Mouse (Mus musculus): ENCODE results near the gene Eif3b.

Gene Eif3b

DNA sequence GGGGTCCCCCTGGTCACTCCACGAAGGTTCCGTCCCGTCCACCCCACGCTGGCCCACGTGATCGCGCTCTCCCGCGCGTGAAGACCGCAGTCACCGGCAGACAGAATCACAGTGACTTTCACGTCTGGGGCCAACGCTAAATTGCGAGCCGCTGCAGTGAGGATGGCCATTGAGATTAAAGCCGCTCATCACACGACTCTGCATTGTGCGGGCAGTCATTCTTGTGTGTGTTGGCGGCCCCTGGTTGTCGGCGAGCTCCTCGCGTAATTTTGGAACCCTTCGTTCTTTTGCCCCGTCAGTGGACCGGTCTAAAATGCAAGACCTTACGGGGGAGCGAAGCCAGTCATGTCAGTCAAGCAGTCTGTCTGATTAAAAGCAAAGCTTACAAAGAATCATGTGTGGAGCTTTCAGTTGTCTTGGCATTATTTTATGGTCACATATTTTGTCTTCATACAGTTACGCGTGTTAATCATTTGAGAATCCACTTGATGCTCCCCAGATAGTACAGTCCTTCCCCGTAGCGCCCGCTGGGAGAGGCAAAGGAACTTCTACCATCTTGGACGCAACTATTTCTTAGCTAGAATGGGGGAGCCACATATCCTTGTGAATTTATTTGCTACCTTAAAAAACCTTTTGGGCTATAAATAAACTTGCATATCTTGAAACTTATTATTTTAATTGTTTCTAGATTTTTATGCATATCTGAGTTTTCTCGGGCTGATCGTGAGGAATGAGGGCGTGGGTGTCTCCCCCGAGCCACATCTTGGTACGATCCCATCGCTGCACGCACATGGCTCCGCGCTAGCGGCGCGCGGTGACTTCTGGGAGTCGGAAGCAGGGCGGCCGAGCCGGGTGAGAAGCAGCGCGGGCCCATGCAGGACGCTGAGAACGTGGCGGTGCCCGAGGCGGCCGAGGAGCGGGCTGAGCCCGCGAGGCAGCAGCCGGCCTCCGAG, at the start of gene Eif3b:
Gene Eif3b (plus strand): TSS at position 840 of the 953 bp plus-strand sequence.
- DNase-seq (ENCODE audit: low read depth, low spot score), result peak; percentile 88

DNA sequence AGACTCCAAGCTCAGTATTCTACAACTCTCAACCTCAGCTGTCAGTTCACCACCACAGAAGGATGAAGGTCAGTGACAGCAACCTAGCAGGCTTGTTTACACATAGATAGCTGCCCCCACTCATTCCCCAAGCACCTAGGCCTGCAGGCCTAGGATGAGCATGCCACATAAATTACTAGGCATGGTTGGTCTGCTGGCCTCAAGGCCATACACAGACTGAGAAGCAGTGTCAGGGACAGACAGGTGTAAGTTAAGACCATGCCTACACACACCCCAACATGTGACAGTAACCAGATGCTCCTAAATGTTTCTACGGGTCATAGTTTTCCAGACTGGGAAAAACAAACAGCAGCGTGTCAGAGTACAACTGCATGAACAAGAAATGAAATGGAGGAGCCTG, 49.7 kb upstream of the Eif3b start:
- DNase-seq (ENCODE audit: low read depth, low spot score), result no peak

GRCm38 (mm10) chr5:140370446-140371254, 48.5 kb upstream of the Eif3b start:
- no peak for DNase-seq (ENCODE audit: low read depth, low spot score)

DNA sequence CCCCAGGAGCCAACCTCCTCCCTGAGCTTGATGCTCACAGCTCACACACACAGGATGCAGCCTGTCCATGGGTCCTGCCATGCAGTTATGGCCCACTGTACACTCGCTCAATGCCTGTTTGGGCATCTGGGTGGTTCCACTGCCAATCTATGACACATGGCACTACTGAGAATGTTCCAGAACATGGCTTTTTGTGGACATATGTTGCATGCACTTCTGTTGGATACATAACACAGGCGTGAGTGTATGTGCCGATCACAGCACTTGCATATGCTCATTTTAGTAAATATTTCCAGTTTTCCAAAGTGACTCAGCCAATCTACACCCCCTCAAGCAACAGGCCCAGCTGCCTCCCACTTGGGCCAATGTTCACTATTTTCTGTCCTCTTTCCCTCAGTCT, 47.5 kb upstream of the Eif3b start:
- no peak for DNase-seq (ENCODE audit: low read depth, low spot score)

- no peak for DNase-seq (ENCODE audit: low read depth, low spot score)
Observed at GRCm38 (mm10) chr5:140373711-140374110, 45.4 kb upstream of the Eif3b start.

GRCm38 (mm10) chr5:140374226-140374625, 44.9 kb upstream of the Eif3b start:
- no peak for DNase-seq (ENCODE audit: low read depth, low spot score)

DNA sequence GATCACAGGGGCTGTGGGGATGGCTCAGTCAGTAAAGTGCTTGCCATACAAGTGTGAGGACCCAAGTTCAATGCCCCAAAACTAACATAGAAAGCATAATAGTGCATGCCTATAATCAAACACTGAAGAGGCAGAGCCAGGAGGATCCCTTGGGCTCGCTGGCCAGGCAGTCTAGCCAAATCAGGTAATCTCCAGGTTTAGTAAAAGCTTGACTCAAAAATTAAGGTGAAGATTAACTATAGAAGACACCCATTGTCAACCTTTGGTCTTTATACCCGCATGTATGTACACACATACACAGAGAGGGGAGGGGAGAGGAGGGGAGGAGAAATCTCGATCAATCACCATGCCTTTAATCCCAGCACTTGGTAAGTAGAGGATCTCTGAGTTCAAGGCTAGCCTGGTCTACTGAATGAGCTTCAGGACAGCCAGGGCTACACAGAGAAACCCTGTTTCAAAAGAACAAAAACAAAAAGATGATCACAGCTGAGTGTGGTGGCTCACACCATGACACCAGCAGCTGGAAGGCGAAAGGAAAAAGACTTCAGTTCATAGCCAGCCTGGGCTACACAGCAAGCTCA, 43.8 kb upstream of the Eif3b start:
- no peak for DNase-seq (ENCODE audit: low read depth, low spot score)

GRCm38 (mm10) chr5:140378121-140378853, 40.8 kb upstream of the Eif3b start:
- DNase-seq (ENCODE audit: low read depth, low spot score), result no peak

GRCm38 (mm10) chr5:140379299-140379698, 39.8 kb upstream of the Eif3b start:
- no peak for DNase-seq (ENCODE audit: low read depth, low spot score)

- no peak for DNase-seq (ENCODE audit: low read depth, low spot score)
Observed at GRCm38 (mm10) chr5:140381156-140381555, 38.0 kb upstream of the Eif3b start.

DNA sequence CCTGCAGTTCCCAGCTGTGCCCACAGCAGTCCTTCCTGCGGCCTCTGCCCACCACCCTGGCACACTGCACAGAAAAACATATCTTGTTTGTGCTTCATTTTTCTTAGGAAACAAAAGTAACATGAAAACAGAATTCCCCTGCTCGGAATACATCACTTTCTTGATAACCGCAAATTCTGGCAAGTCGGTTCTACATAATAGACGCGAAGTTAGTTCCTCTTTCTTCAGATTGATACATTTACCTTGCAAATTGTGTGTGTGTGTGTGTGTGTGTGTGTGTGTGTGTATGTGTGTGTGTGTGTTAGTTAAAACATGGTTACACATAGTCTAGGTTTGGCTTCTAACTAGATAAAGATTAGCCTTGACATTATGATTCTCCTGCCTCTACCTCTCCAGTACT, 36.4 kb upstream of the Eif3b start:
- DNase-seq (ENCODE audit: low read depth, low spot score), result no peak

DNA sequence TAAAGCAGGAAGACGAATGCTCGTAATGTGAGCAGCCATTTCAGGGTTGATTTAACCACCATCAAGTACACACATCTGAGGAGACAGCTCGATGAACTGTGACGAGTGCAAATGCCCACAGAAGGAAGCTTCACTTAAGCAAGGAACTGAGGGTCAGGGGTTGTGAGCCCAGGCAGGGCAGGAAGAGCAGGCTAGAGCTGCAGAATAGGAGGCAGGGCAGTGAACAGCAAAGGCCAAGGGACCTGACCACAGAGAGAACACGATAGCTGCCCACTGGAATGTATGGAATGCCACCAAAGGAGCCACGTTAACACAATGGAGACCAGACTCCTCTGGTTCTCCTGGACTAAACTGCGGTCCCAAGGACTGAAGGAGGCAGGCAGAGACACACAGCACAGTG, 35.6 kb upstream of the Eif3b start:
- no peak for DNase-seq (ENCODE audit: low read depth, low spot score)

DNA sequence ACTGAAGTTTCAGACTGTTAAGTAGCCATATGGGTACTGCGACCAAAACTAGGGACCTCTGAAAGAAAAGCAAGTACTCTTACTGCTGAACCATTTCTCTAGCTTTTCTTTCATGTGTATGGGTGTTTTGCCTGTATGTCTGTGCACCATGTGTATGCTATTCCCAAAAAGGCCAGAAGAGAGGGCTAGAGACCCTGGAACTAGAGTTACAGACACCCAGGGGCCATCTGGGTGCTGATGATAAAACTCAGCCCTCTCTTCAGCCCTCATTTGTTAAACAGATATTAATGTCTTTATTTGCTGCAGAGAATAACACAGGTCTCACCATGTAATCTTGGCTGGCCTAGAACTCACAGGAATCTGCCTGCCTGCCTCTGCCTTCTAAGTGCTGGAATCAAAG, 34.7 kb upstream of the Eif3b start:
- no peak for DNase-seq (ENCODE audit: low read depth, low spot score)

- DNase-seq (ENCODE audit: low read depth, low spot score), result no peak
Observed at GRCm38 (mm10) chr5:140387236-140387635, 31.9 kb upstream of the Eif3b start.

- DNase-seq (ENCODE audit: low read depth, low spot score), result no peak
Observed at GRCm38 (mm10) chr5:140387816-140388510, 31.2 kb upstream of the Eif3b start.

GRCm38 (mm10) chr5:140388588-140389576, 30.2 kb upstream of the Eif3b start, which contains the start of gene Snx8:
TSS of gene Snx8 (minus strand) at chr5:140389262.
- peak; percentile 98 for DNase-seq (ENCODE audit: low read depth, low spot score)

- no peak for DNase-seq (ENCODE audit: low read depth, low spot score)
Observed at GRCm38 (mm10) chr5:140389647-140390046, 29.5 kb upstream of the Eif3b start.

- DNase-seq (ENCODE audit: low read depth, low spot score), result no peak
Observed at GRCm38 (mm10) chr5:140391435-140391834, 27.7 kb upstream of the Eif3b start.

- no peak for DNase-seq (ENCODE audit: low read depth, low spot score)
Observed at GRCm38 (mm10) chr5:140391981-140392380, 27.1 kb upstream of the Eif3b start.

GRCm38 (mm10) chr5:140392701-140393100, 26.4 kb upstream of the Eif3b start:
- DNase-seq (ENCODE audit: low read depth, low spot score), result peak; percentile 36

Measured in skeletal muscle tissue, adult 2 months (tissue).